Mouse (Mus musculus) liver, embryonic 14.5 days (tissue): ENCODE data around the gene Ccdc84. TPM values are rescaled to one million over a fixed set of nuclear protein-coding genes. Genes with fewer than 3 reads are reported as not detected.
"Not testable (repeated sequence)": the region's sequence is repeated elsewhere in the genome, so short reads cannot be mapped to it uniquely, and the experiment has no call there.

Experiments
- ATAC-seq: fragments of 200-750 bp; cut with Nextera tagmentation; 2 replicates; pipeline ENCODE4 v1.8.0; 2017; ENCODE audit warnings: moderate number of reproducible peaks, mild to moderate bottlenecking, moderate library complexity; ENCODE audit not compliant: insufficient read depth
- DNase-seq, 3 experiments: peaks; one replicate each; pipeline ENCODE4 v3.0.0-alpha.2; 2012 to 2013; ENCODE audit warnings: low read depth in 3 of 3, low spot score in 3 of 3
- H3K27ac ChIP-seq: fragments of 300-500 bp; sonication (generic); 2 replicates; pipeline ENCODE4 v1.5.1; 2014; ENCODE audit warnings: moderate library complexity, mild to moderate bottlenecking, control low read depth, inconsistent platforms
- H3K27me3 ChIP-seq: fragments of 300-500 bp; sonication (generic); 2 replicates; pipeline ENCODE4 v1.6.1; 2014; ENCODE audit warnings: mild to moderate bottlenecking, low read length, moderate library complexity; ENCODE audit not compliant: control insufficient read depth, insufficient read depth
- H3K36me3 ChIP-seq: fragments of 300-500 bp; sonication (generic); replicated peaks from 2 replicates; pipeline ENCODE4 v1.6.1; 2014; ENCODE audit warnings: low read depth; ENCODE audit not compliant: control insufficient read depth, insufficient read depth
- H3K4me1 ChIP-seq, 2 experiments: fragments of 200-500 bp in 1 of 2; fragments of 300-500 bp in 1 of 2; sonication (generic) in 1 of 2; replicated peaks; 2 replicates each; pipeline ENCODE4 v1.6.1; 2012 to 2014; ENCODE audit warnings: antibody characterized with exemption in 1 of 2, inconsistent platforms in 1 of 2, low read length in 1 of 2; ENCODE audit not compliant: control insufficient read depth in 2 of 2, insufficient read depth in 2 of 2
- H3K4me2 ChIP-seq: fragments of 300-500 bp; sonication (generic); 2 replicates; pipeline ENCODE4 v1.6.1; 2014; ENCODE audit warnings: low read depth, mild to moderate bottlenecking, control low read depth, moderate library complexity
- H3K4me3 ChIP-seq, 2 experiments: fragments of 200-500 bp in 1 of 2; fragments of 300-500 bp in 1 of 2; sonication (generic) in 1 of 2; 2 replicates each; pipeline ENCODE4 v1.5.1; 2012 to 2014; ENCODE audit warnings: low read depth in 2 of 2, low read length in 2 of 2, mild to moderate bottlenecking in 2 of 2, control low read depth in 1 of 2, inconsistent platforms in 1 of 2, moderate library complexity in 1 of 2; ENCODE audit not compliant: insufficient read depth in 1 of 2
- H3K9ac ChIP-seq: fragments of 300-500 bp; sonication (generic); replicated peaks from 2 replicates; pipeline ENCODE4 v1.6.1; 2014; ENCODE audit warnings: mild to moderate bottlenecking, control low read depth, moderate library complexity
- H3K9me3 ChIP-seq: fragments of 300-500 bp; sonication (generic); 2 replicates; pipeline ENCODE4 v1.6.1; 2016; ENCODE audit warnings: low read length, mixed read lengths; ENCODE audit not compliant: control insufficient read depth
- CTCF ChIP-seq: IDR thresholded peaks from 2 replicates; pipeline ENCODE4 v1.5.1; 2016; ENCODE audit warnings: antibody characterized with exemption, low read depth, control low read depth
- EP300 ChIP-seq: IDR thresholded peaks from 2 replicates; pipeline ENCODE4 v1.6.1; 2016; ENCODE audit warnings: antibody characterized with exemption, low read depth
- WGBS: fragments of 180-500 bp; shearing (Covaris S2); extraction: QIAGEN DNeasy Blood & Tissue Kit; methylation state at CpG from one replicate; pipeline ENCODE4 v1.1.7; 2014; ENCODE audit not compliant: insufficient replicate concordance; 5-methylcytosine and 5-hydroxymethylcytosine counted together
- polyA plus RNA-seq, 2 experiments: library from polyadenylated mRNA; depleted of rRNA in 1 of 2; stranded (reverse) in 1 of 2; unstranded in 1 of 2; fragments of >200 nt; fragmentation: Nextera tagmentation in 1 of 2; extraction: Ambion mirVana in 1 of 2; gene quantifications; 2 replicates each; pipeline versions ENCODE4 v1.2.1 to v1.2.3; 2012 to 2014

Ccdc84 gene
- polyA plus RNA-seq, 2 experiments, result 10.0 to 16.3 TPM

DNA sequence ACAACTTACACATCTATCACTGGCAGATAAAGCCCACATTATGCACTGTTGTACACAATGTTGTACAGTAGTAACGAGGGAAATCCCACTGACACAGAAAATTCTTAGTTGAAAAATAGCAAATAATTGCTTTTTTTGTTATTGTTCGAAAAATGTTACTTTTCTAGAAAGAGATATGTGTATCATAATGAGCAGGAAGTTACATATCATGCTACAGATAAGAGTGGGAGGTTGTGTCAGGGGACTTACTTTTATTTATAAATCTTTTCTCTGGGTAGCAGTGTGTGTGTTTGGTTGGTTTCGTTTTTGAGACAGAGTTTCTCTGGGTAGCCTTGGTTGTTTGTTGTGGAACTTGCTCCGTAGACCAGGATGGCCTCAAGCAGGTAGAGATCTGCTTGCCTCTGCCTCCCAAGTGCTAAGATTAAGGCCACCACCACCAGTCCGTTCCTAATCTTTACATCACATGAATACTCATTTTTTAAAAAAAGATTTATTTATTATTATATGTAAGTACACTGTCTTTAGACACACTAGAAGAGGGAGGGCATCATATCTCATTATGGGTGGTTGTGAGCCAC, 40.1 kb downstream of the Ccdc84 start:
- H3K4me3 ChIP-seq, result peak overlapping the region; percentile 78 to 92
- ATAC-seq, result no peak
- peak overlapping the region; percentile 83 for H3K9ac ChIP-seq
- no peak for TF ChIP-seq CTCF
- TF ChIP-seq EP300, result no peak
- H3K36me3 ChIP-seq, result peaks cover 24% of the 10 kb centered on the region
- no peaks in the 10 kb centered on the region for H3K27me3 ChIP-seq
- no peaks in the 10 kb centered on the region for H3K9me3 ChIP-seq
- 38% methylated on average over 5 of the region's 5 CpGs for WGBS
- H3K4me2 ChIP-seq, result peak overlapping the region; percentile 72
- H3K27ac ChIP-seq, result peak overlapping the region; percentile 86
- H3K4me1 ChIP-seq, result peaks cover 15 to 24% of the 10 kb centered on the region in 2 experiments
- DNase-seq, result no peak

GRCm38 (mm10) chr9:44377335-44377734, 41.0 kb downstream of the Ccdc84 start:
- ATAC-seq, H3K27ac ChIP-seq, DNase-seq, H3K9ac ChIP-seq, H3K27me3 ChIP-seq, H3K9me3 ChIP-seq, H3K4me3 ChIP-seq: not testable (repeated sequence)
- H3K36me3 ChIP-seq, result peaks cover 15% of the 10 kb centered on the region
- WGBS, result 55% methylated on average over 2 of the region's 2 CpGs
- peaks cover 15 to 24% of the 10 kb centered on the region in 2 experiments for H3K4me1 ChIP-seq
- peak overlapping the region; percentile 72; the same call in 1 of the 2 replicates for H3K4me2 ChIP-seq

DNA sequence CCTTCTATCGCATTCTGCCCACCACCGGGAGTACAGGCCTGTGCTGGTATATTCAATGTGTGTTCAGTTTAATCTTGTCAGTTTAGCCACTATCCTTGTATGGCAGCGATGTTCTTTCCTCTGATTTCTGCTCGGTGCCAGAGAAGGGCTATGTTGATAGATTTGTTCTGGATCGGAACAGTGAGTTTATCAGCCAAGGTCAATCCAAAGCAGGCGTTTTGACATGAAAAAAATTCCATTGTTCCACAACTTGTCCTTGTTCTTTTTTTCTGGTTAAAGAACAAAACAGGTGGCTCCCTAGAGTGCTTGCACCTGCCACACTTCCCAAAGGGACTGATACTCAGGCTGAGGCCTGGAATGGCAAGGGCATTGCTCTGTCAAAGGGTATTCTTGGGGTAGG, 42.2 kb downstream of the Ccdc84 start:
- WGBS, result 77% methylated on average over 6 of the region's 6 CpGs
- no peak overlapping the region for H3K9ac ChIP-seq
- no peak overlapping the region for H3K4me2 ChIP-seq
- H3K4me1 ChIP-seq, result peaks cover 15 to 24% of the 10 kb centered on the region in 2 experiments
- no peaks in the 10 kb centered on the region for H3K9me3 ChIP-seq
- TF ChIP-seq EP300 (no peak), CTCF (no peak)
- no peak overlapping the region for H3K4me3 ChIP-seq
- DNase-seq (no peak), ATAC-seq (no peak)
- no peaks in the 10 kb centered on the region for H3K27me3 ChIP-seq
- H3K27ac ChIP-seq, result no peak overlapping the region
- H3K36me3 ChIP-seq, result peaks cover 5% of the 10 kb centered on the region

- TF ChIP-seq CTCF, result no peak
- Histone ChIP-seq H3K36me3 (no peaks in the 10 kb centered on the region), H3K9me3 (no peaks in the 10 kb centered on the region), H3K27me3 (no peaks in the 10 kb centered on the region), H3K27ac (no peak overlapping the region; the same call in 1 of the 2 replicates), H3K9ac (no peak overlapping the region; the same call in 1 of the 2 replicates), H3K4me1 (peaks cover 5 to 12% of the 10 kb centered on the region in 2 experiments), H3K4me2 (no peak overlapping the region), H3K4me3 (no peak overlapping the region)
- ATAC-seq, result no peak
- DNase-seq, result no peak
Observed at GRCm38 (mm10) chr9:44373386-44373785, 45.0 kb downstream of the Ccdc84 start.

GRCm38 (mm10) chr9:44364480-44364879, 53.9 kb downstream of the Ccdc84 start:
- DNase-seq (no peak), ATAC-seq (no peak)
- no peaks in the 10 kb centered on the region for H3K27me3 ChIP-seq
- H3K27ac ChIP-seq, result no peak overlapping the region
- TF ChIP-seq CTCF (peak; percentile 75), EP300 (no peak)
- WGBS, result 59% methylated on average over 3 of the region's 3 CpGs
- no peak overlapping the region for H3K4me2 ChIP-seq
- no peaks in the 10 kb centered on the region for H3K9me3 ChIP-seq
- 0 out of 2 replicates have a peak, but pooled peaks cover 1% of the 10 kb centered on the region for H3K36me3 ChIP-seq
- H3K4me1 ChIP-seq, result peaks cover 6 to 7% of the 10 kb centered on the region in 2 experiments; a peak in 3 of 4 replicates
- H3K4me3 ChIP-seq, result no peak overlapping the region
- no peak overlapping the region for H3K9ac ChIP-seq

GRCm38 (mm10) chr9:44361931-44362330, 56.4 kb downstream of the Ccdc84 start:
- ATAC-seq, result peak; percentile 44; the same call in 1 of the 2 replicates
- H3K4me1 ChIP-seq, H3K27me3 ChIP-seq, DNase-seq, H3K9me3 ChIP-seq: not testable (repeated sequence)
- peak overlapping the region; percentile 91 to 93; a peak in 3 of 4 replicates for H3K4me3 ChIP-seq
- H3K27ac ChIP-seq, result peak overlapping the region; percentile 77
- H3K9ac ChIP-seq, result peak overlapping the region; percentile 56
- whole genome bisulfite sequencing, result 36% methylated on average over 4 of the region's 4 CpGs
- peak overlapping the region; percentile 86 for H3K4me2 ChIP-seq
- H3K36me3 ChIP-seq, result peaks cover 21% of the 10 kb centered on the region
